Mouse (Mus musculus) spleen, adult 12 weeks (tissue): ENCODE data around the gene Gm42791.

ENCODE experiments used
- DNase-seq: peaks from one replicate; pipeline ENCODE4 v3.0.0; 2022; ENCODE audit warnings: low spot score

Gene Gm42791

DNA sequence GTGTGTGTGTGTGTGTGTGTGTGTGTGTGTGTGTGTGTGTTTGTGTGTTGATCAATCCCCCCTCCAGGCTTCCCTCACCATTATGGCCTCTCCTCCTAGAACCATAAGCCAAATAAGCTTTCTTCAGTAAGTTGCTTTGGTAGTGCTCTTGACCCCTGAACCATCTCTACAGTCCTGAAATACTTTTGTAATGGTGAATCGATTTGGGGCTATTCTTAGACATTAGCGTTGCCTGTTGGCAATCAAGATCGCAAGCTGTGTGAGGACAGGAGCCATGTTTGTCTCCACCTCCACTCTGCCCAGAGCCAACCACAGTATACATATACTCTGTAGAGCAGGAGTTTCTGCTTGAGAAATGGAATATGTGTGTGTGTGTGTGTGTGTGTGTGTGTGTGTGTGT is 14.2 kb upstream of the Gm42791 start:
- no peak for DNase-seq

DNA sequence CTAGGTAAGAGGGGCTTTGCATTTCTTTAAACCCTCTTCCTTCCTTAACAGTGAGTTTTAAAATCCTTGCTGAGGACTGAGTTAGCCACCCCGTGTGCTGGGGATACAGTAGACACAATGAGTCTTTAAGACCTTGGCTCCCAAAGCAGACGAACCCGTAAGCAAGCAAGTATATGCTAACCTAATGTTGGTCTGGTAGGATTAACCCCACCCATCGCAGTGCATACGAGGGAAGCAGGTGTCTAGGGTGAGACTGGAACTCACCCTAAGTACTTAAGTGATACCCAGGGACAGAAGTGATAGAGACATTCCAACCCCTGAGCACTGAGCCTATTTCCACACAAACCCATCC is 12.3 kb upstream of the Gm42791 start:
- no peak for DNase-seq

GRCm38 (mm10) chr5:149006362-149007294 is 11.7 kb upstream of the Gm42791 start:
- DNase-seq = peak; percentile 95

- no peak for DNase-seq
Measured at GRCm38 (mm10) chr5:149005701-149006361, 10.9 kb upstream of the Gm42791 start.

DNA sequence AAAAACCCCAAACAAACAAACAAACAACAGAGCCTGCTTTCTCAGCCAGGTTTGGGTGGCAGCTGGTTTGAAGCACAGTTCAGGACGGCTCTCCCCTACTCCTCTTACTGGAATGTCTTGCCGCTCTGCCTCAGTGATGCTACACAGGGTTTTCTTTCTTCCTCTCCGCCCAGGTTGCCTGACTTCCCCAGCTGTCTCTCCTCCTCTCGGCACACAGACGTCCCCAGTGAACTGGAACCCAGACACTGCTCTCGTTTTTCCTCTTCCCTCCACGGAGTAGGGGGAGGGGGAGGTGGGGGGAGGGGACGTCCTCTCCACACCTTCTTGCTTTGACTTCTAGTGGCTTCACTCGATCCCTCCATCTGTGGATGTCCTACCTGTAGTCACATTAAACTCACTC is 10.1 kb upstream of the Gm42791 start:
- DNase-seq = no peak

DNA sequence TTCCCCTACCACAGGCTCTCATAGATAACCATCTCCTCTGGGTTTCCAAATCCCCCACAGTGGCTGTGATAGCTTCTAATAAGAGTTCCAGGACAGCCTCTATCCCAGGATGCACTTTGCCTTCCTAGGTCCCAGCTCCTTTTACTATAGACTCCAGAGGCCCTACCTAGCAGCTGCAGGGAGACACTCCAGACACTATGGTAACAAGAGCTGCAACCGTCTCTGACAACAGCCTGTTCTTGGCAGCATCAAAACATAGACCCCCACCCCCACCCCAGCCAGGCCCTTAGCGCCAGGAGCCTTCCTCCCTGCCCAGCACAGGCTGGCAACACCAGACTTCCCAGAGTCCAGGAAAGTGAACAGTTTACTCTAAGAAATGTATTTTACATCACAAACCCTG is 8.2 kb upstream of the Gm42791 start:
- DNase-seq = no peak

DNA sequence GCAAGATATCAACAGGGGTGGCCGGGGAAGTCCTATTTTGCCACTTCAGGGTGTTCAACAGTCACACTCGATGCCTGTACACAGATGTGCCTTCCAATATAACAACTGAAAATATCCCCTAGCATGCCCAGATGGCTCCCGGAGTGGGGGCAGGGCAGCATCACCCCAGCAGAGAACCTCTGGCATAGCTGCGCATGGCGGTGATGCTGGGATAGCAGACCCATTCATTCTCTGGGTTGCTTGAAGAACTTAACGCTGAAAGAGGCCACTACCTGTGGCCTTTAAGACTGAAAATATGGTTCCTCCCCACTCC is 7.8 kb upstream of the Gm42791 start:
- DNase-seq = no peak

- no peak for DNase-seq
Measured at GRCm38 (mm10) chr5:149002034-149002802, 7.3 kb upstream of the Gm42791 start.

- no peak for DNase-seq
Measured at GRCm38 (mm10) chr5:148999802-149000201, 4.9 kb upstream of the Gm42791 start.

- no peak for DNase-seq
Measured at GRCm38 (mm10) chr5:148998512-148998911, 3.6 kb upstream of the Gm42791 start.

GRCm38 (mm10) chr5:148996709-148997037 is 1.7 kb upstream of the Gm42791 start:
- DNase-seq = no peak

DNA sequence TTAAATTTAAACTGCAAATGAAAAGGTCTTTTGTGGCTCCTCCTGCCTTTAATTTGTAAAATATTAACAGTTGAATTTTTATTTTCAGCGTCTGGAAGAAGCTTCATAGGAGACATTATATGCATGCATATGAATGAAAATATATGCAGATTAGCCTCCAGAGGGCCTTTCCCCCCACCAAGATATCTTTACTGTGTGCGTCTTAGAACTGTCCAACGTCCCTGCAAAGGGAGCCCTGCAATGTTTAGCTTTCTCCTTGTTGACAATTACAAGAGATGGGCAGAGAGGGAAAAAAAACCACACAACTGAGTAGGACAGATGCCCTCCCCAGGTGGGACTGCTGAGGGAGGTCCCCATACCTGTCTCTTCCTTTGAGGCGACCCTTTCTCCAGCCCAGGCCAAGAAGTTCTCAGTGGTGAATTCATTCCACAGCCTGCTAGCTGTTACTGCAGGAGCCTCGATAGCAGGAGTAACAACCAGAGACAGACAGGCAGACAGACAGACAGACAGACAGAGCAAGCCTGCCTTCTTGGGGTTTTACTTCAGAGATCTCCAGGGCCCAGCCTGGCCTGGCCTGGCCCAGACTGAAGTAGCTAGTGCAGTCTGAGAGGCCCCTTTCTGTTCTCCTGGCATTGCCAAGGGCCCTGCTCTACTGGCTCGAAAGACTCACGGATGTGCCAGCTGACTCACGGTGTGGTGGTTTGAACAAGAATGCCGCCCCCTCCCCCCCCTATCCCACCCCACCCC is 1.2 kb upstream of the Gm42791 start:
- no peak for DNase-seq

DNA sequence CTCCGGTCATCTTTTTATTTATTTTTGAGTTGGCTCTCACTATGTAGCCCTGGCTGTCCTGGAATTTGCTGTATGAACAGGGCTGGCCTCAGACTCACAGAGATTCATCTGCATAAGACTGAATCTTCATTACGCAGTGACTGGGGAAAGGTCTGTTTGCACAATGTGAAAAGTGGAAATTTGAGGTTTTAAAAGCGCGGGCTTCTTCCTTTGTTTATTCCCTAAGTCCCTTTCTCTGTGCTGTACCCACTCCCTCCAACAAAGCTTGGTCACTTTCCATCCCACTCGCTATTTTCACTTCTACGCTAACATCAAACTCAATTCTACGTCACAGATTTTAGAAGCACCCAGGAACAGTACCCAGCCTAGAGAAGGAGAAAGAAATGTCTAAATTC is 639 bp downstream of the Gm42791 start:
- DNase-seq = no peak

DNA sequence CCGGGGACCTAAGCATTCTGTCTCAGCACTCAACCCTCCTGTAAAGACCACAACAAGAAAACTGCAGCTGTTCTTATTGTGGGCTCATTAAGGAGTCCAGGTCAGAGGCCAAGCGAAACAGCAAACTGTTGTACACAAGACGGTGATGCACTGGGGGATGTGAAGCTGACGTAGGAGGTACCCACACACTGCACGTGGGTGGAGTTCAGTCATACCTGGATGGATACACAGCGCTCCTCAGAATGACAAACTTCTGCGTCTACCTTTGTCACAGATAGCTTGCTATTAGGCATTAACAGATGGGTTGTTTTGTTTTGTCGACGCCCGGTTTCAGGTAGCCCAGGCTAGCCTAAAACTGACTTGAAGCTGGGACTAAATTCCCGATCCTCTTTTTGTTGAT is 2.3 kb downstream of the Gm42791 start:
- DNase-seq = no peak

GRCm38 (mm10) chr5:148990891-148991311 is 4.0 kb downstream of the Gm42791 start:
- no peak for DNase-seq

- no peak for DNase-seq
Measured at GRCm38 (mm10) chr5:148989480-148989879, 5.5 kb downstream of the Gm42791 start.

DNA sequence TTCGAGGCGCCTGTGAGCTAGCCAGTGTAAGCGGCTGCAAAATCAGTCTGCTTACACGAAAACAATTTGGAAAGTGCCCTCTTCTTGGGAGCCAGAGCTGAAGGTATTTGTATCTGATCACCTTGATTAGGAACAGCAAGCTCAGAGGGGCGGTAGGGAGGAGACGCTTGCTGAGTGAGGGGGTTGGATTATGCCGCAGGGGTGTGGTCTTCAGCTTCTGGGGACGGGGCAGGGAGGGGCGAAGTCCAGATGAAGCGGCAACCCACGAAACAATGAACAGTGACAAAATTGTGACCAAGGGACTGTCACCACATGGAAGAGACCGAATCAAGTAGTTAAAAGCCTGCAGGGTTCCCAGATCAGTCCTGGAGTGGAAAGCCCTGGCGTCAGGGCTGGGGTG is 10.0 kb downstream of the Gm42791 start:
- no peak for DNase-seq

GRCm38 (mm10) chr5:148983696-148984095 is 11.3 kb downstream of the Gm42791 start:
- no peak for DNase-seq

GRCm38 (mm10) chr5:148983108-148983664 is 11.8 kb downstream of the Gm42791 start:
- DNase-seq = no peak

- no peak for DNase-seq
Measured at GRCm38 (mm10) chr5:148982396-148982795, 12.6 kb downstream of the Gm42791 start.

DNA sequence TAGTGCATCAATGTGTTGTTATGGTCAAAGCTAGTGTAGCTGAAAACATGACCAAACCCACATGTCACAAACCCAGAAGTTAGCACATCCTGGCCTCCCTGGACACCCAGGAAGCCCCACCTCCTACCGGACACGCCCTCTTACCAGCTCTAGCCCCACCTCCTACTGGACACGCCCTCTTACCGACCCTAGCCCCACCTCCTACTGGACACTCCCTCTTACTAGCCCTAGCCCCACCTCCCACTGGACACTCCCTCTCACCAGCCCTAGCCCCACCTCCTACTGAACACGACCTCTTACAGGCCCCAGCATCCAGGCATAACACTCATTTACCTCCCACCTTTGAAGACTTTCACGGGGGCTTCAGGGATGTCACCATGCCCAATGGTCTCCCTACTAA is 14.3 kb downstream of the Gm42791 start:
- DNase-seq = no peak
